Mouse (Mus musculus) adrenal gland (tissue): Measurements from ENCODE around the gene Gabpb2.
"Not testable (repeated sequence)": the region's sequence is repeated elsewhere in the genome, so short reads cannot be mapped to it uniquely, and the experiment has no call there.

Experiments used
- intact Hi-C: fragments of 180-260 bp; cut with DNase I; formaldehyde crosslinking; loops from one replicate; pipeline ENCODE4 v1.15.1; 2025

The Gabpb2 gene

GRCm38 (mm10) chr3:95161618-95162344, 55.9 kb downstream of the Gabpb2 start:
- intact Hi-C loops, result no loop called here

GRCm38 (mm10) chr3:95161041-95161551, 56.6 kb downstream of the Gabpb2 start:
- intact Hi-C loops, result no loop called here

GRCm38 (mm10) chr3:95159987-95160963, 57.4 kb downstream of the Gabpb2 start, which contains the start of gene Sema6c:
Sema6c (plus strand) TSS chr3:95160457.
- intact Hi-C loops, result no loop called here

- intact Hi-C loops, result no loop called here
Measured at GRCm38 (mm10) chr3:95159511-95159986, 58.2 kb downstream of the Gabpb2 start.

- intact Hi-C loops, result no loop called here
Measured at GRCm38 (mm10) chr3:95153874-95154273, 63.8 kb downstream of the Gabpb2 start.

- intact Hi-C loops, result no loop called here
Measured at GRCm38 (mm10) chr3:95147924-95148323, 69.8 kb downstream of the Gabpb2 start.

- intact Hi-C loops, result loop anchor here (5.0 kb wide), 2 partner anchors 35 to 70 kb away; no protein-coding TSS in a partner anchor
Measured at GRCm38 (mm10) chr3:95142617-95143011, 75.1 kb downstream of the Gabpb2 start.

GRCm38 (mm10) chr3:95141952-95142616, 75.6 kb downstream of the Gabpb2 start, which contains the start of gene Tnfaip8l2:
Tnfaip8l2 (minus strand) TSS chr3:95142360.
- intact Hi-C loops, result loop anchor here (5.0 kb wide), 2 partner anchors 35 to 70 kb away; no protein-coding TSS in a partner anchor

GRCm38 (mm10) chr3:95141474-95141873, 76.2 kb downstream of the Gabpb2 start:
- intact Hi-C loops, result loop anchor here (5.0 kb wide), 2 partner anchors 36 to 71 kb away; no protein-coding TSS in a partner anchor

GRCm38 (mm10) chr3:95140795-95141194, 76.9 kb downstream of the Gabpb2 start:
- intact Hi-C loops, result loop anchor here (5.0 kb wide), 2 partner anchors 37 to 72 kb away; no protein-coding TSS in a partner anchor

- intact Hi-C loops, result loop anchor here (5.0 kb wide), 2 partner anchors 37 to 72 kb away; no protein-coding TSS in a partner anchor
Measured at GRCm38 (mm10) chr3:95140289-95140595, 77.5 kb downstream of the Gabpb2 start.

- intact Hi-C loops, result loop anchor here (5.0 kb wide), 2 partner anchors 38 to 73 kb away; no protein-coding TSS in a partner anchor
Measured at GRCm38 (mm10) chr3:95139586-95140288, 78.0 kb downstream of the Gabpb2 start.

GRCm38 (mm10) chr3:95136336-95136735, 81.4 kb downstream of the Gabpb2 start:
- intact Hi-C loops, result no loop called here

- intact Hi-C loops, result no loop called here
Measured at GRCm38 (mm10) chr3:95135433-95136052, 82.2 kb downstream of the Gabpb2 start.

GRCm38 (mm10) chr3:95135023-95135422, 82.7 kb downstream of the Gabpb2 start:
- intact Hi-C loops, result no loop called here

GRCm38 (mm10) chr3:95134133-95134532, 83.6 kb downstream of the Gabpb2 start:
- intact Hi-C loops, result not testable (repeated sequence)

GRCm38 (mm10) chr3:95133680-95134101, 84.0 kb downstream of the Gabpb2 start, which contains the start of the genes Scnm1 and Lysmd1:
Scnm1 (minus strand) TSS chr3:95134011.
Lysmd1 (plus strand) TSS chr3:95134088.
- intact Hi-C loops, result no loop called here

GRCm38 (mm10) chr3:95133176-95133575, 84.5 kb downstream of the Gabpb2 start:
- intact Hi-C loops, result no loop called here

GRCm38 (mm10) chr3:95132389-95132788, 85.3 kb downstream of the Gabpb2 start:
- intact Hi-C loops, result not testable (repeated sequence)
